Mouse (Mus musculus) MN1 (cell line): ENCODE results near the gene Nfat5.

ENCODE experiments used
- DNase-seq: peaks from one replicate; pipeline ENCODE4 v3.0.0-alpha.2; 2016; ENCODE audit warnings: low spot score

Nfat5 gene

DNA sequence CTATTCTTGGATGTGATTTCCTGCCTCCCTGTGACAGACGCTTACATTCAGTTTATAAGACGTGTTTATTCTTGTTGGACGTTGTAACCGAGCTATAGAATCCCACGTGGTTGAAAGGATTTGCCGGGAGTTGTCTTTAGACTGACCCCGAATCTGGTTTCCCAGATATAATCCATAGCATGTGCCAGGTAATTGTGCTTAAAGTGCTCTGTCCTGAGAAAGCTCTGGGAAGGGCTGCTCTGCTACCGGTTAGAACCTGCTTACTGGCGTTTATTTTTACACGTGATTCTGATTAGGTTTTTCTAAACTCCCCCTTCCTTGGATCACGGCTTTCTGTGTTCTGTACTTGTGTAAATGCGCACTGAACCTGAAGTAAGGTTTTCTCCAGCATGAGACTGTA lies 104.4 kb downstream of the Nfat5 start:
- no peak for DNase-seq

DNA sequence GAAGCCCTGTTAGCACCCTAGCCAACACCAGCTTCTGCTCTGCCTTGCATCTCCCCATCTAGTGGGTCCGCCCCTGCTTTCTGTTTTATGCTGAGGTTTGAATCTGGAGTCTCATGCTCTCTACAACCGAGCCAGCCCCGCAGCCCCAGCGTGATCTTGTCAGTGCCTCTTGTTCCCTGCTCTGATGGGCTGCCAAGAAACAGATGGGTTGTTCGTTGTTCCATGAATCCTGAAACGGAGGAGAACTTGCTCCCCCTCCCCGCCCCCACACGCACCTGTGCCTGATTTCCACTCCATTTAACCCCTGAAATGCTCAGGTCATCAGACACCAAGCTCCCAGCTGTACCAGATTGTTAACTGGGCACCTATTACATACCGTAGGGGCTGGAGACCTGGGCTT lies 106.2 kb downstream of the Nfat5 start:
- DNase-seq, result no peak

DNA sequence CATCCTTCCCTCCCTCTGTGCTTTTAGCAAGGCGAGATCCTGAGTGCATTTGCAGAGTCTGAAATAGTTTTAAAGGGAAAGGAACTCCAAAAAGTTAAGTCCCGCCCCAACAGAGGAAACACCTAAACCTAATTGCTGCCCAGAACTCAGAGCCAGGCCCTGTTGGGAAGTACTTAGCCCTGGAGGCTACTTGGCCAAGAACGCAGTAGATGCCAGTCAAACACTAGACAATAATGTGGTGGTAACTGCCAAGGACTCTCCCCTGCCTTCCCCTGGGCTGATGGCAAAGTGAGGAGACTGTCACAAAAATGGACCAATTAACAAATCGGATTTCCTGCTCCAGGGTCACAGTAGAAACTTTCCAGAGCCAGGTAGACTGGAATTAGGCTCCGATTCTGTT lies 108.6 kb downstream of the Nfat5 start:
- DNase-seq, result no peak

DNA sequence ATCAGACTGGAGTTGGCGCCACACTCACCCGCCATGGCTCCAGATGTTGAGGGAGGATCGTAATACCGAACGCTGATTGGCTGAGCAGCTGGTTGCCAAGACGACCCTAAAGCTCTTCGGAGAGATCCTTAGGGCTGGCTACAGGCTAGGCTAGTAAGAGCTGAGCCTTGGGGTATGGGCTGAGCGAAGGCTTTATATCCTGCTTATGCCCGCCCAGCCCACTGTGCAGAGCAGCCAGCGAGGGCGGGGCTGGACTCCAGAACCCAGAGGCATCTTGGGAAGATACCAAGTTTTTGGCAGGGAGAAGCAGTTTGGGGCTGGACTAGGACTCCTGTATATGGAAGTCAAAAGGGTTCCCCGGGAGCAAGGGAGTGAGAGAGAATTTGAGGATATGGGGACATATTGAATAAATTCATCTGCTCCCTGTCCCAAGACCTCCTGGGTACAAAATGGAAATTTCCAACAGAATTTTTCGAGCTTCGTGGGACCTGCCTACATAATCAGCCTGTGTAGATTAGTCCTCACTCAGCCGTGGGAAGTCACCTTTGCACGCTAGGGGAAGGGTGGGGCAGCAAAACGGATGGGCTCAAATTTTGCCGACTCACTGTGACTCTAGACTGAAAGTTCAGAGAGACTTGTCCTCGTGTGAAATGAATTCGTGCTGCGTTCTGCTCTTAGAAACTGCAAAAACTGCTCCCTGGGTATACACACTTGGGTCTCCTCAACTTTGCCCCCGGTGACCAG lies 109.9 kb downstream of the Nfat5 start, which contains the start of gene Nqo1:
Nqo1 (minus strand) TSS at position 169 of the 744 bp plus-strand sequence.
- peak; percentile 95 for DNase-seq

DNA sequence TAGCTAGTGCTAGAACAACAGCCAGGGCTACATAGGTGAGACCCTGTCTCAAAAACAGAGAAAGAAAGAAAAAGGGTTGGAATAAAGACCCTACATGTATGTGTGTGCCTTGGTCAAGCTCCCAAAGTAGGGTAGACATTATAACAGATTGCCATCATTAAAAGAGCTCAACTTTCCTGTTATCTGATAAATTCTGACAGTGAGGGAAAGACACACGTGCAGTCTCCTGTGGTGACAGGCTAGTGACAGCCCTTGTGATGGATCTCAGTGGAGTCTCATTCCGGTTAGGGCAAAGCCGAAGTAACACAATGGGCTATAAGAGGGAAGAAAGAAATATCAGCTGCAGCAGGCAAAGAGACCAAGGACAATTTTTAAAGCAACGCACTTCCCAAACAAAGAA lies 110.8 kb downstream of the Nfat5 start:
- no peak for DNase-seq

DNA sequence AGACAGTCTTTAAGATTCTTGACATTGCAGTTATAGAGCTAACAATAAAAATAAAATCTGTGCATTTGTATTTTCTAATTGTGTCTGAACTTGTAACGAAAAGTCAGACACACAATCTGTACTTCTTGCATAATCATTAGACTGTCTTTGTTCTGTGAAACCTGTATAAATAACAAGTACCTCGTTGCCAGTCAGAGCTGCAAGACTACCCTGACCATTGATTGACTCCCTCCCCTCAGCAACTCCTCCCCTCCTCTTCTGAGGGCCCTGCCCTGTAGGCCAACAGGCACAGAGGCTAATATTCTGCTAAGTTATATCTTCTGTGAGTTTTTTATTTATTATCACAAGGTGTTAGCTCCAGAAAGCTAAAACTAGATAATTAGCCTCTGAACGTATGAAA lies 112.7 kb downstream of the Nfat5 start:
- no peak for DNase-seq

DNA sequence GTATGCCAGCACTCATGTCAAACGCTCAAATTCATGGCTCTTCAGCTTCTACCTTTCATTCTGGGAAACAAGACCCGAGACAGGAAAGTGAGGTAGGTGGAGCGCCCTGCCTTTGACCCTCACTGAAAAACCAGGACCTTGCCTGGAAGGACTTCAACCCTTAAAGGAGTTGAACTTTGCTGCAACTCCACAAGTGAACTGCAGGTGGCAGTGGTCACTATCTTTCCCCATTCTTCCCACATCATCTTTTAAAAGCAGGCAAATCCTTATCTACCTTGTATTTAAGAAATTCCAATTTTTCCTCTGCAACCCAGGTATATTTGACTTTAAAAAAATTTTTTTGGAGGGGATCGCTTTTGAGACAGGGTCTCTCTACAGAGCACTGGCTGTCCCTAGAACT lies 118.1 kb downstream of the Nfat5 start:
- peak; percentile 71 for DNase-seq

DNA sequence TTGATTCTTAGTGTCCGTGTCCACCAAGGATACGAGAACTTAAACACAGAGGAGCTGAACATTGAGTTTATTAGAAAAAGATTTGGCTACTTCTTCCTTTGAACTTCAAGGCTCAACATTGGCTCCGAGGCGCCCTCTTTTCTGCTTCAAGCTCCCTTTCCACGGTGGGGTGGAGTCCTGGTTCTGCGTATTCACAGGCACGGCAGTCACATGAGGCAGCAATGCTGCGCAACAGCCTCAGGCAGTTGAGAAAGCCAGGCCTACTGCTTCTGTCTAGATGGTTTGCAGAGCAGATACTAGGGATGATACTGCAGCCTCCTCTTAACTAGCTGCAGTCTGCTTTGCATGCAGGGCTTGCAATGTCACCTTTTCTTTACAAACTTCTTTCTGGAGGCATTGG lies 119.3 kb downstream of the Nfat5 start:
- DNase-seq, result no peak

DNA sequence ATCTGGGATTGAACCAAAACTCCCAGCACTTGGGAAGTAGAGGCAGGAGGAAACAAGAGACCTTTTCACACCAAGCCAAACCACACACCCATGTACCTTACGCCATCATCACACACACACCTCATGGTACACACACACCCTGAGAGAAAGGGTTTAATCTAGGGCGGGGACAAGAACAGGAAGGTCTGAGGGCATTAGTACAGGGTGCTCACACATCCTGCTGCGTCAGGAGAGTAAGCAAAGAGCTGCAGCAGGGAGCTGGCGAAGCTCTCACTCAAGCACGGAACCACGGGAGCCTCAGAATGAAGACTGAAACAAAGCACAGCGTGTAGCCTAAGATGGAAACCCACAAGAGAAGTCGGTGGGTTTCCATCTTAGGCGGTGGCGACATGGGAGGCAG lies 120.6 kb downstream of the Nfat5 start:
- no peak for DNase-seq

DNA sequence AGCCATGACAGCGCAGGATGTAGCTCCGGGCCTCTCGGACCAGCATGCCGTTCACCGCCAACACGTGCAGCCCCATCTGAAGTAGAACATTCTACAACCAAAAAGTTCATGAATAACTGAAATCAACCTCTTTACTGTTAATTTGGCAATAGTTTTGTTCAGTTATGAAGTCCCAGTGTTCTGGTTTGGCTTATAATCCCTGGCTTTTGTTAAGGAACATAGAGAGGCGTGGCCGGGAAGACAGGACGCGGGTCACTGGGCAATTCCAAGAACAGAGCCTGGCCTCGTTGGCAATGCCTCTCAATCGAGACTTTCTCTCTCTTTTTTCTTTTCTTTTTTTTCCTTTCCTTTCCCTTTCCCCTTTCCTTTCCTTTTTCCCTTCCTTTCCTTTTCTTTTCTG lies 123.7 kb downstream of the Nfat5 start:
- no peak for DNase-seq

DNA sequence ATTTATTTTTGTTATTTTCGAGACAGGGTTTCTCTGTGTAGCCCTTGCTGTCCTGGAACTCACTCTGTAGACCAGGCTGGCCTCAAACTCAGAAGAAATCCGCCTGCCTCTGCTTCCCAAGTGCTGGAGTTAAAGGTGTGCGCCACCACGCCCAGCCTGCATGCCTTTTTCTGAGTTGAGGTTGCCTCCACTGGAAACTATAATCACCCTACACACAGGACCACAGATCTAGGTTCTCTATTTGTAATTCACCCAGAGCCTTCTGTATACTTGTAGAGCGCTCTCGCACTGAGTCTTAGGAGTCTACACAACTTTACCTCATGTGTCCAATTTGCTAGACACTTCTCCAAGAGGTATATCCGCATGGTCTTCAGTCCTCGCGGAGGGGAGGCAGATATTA lies 130.9 kb downstream of the Nfat5 start:
- DNase-seq, result no peak

DNA sequence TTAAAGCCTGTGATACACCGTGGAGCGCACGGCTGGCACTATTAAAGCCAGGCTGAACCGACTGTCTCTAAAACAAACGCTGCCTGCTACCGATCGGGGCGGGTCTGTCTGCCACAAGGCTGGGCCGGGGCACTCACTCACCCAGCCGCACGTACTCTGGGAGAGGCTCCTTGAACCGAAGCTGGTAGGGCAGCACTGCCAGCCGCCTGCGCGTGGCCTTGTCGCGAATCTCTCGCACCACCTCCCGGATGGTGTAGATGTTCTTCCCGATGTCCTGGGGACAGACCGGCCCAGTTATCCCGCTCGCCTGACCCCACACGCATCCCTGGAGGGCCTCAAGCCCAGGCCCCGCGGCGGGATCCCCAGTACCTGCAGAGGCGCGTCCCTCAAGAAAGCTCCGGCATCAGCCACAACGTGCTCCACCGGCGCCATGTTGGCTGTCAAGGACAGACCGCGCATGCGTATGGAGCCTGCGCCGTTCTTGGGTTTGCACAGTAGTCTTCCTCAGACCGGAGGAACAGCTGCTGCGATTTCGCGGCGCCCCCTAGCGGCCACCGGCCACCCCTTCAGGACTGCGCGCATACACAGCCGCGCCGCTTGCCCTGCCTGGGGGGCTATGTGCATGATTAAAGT lies 131.4 kb downstream of the Nfat5 start, which contains the start of gene Nob1:
Nob1 (minus strand) TSS at position 455 of the 633 bp plus-strand sequence.
- DNase-seq, result peak; percentile 98

DNA sequence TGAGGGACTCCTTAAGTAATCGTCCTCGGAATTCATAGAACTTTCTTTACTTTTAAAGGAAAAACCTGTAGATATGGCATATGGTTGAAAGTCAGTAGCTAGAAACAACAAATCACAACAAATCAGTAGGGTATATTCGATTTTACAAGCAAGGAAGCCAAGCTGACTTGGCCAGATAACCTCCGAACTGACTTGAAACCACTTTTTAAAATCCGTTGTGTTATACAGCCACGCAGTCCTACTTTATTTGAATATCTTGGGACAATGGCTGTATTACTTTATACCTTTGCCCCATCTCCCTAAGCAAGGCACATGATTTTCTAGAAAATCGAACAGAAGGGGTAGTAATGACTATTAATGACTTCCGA lies 131.9 kb downstream of the Nfat5 start:
- no peak for DNase-seq
